Mouse (Mus musculus): ENCODE measurements around the gene Deup1.

The Deup1 gene

GRCm38 (mm10) chr9:15533336-15534070 lies 94.2 kb downstream of the Deup1 start:
- no peak for DNase-seq (ENCODE audit: extremely low spot score, low spot score)

- DNase-seq (ENCODE audit: extremely low spot score, low spot score) = no peak
Measured at GRCm38 (mm10) chr9:15531204-15531603, 96.5 kb downstream of the Deup1 start.

GRCm38 (mm10) chr9:15529965-15530320 lies 97.8 kb downstream of the Deup1 start:
- DNase-seq (ENCODE audit: extremely low spot score, low spot score) = no peak

- DNase-seq (ENCODE audit: extremely low spot score, low spot score) = no peak
Measured at GRCm38 (mm10) chr9:15529275-15529964, 98.3 kb downstream of the Deup1 start.

DNA sequence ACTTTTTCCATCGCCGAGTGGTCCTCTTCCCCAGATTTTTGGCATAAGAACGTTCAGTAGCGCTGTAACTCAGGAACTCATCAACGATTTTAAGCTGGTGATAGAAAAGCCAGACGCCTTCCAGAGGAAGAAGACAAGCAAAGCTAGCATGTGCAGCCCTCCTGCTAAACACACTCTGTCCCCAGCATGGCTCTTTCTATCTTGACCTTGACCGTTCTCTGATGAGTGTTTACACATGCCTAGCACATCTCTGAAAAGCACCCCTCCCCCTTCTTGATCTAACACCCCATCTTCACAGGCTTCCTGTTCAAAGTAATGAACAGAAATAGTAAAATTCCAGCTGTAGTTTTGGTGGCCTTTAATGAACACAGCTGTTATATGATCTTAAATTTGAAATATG lies 99.4 kb downstream of the Deup1 start:
- no peak for DNase-seq (ENCODE audit: extremely low spot score, low spot score)

DNA sequence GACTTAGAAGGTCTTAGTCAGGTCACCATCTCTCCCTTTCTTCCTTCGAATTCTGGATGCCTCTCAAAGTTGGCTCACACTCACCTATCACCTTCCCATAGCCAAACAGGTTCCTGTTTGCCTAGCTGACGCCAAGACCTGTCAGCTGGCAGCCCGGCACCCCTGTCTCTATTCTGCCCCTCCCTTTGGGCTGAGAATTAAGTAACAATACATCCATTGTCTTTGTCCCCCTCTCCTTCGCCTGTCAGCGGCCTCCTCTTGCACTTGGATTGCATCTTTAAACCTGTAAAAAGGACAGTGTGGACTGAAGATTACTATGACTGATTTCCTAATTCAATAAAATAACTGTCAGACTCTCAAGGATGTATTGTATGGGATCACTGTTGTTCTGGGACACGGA lies 99.9 kb downstream of the Deup1 start:
- DNase-seq (ENCODE audit: extremely low spot score, low spot score) = no peak

DNA sequence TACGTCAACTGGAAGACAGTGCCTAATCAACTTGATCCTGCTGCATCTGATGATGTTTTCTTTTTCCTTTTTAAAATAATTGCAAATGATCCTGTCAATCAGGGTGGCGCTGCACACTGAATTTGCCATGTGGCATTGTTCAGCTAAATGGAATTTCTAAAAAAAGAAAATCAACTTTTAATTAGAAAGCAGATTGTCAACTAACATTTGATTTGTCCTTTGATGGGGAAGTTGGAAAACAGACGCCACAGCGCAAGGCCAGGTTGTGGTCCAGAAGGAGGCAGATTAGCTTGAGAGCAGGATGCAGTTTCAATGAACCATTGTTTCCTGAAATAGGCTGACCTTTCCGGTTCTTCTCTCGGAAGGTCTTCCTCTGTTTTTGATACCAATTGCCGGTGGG lies 101.2 kb downstream of the Deup1 start:
- DNase-seq (ENCODE audit: extremely low spot score, low spot score) = no peak

DNA sequence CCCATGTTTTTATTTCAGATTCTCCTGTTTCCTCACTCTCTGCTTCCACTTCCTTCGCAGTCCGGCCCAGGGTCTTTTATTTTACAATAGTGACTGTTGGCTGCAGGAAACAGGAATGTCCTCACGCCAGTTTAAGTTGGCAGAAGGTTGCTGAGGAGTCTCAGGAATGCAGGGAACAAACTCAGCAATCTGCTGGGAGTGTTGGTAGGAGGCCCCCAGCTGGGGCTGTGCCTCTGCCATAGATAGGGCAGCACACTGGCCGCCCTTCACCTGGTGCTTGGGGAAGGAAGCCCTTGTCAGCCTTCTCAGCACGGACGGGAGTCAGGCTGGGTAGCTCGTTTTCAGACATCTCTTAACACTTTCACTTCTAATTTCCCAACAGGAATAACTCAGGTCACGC lies 102.5 kb downstream of the Deup1 start:
- no peak for DNase-seq (ENCODE audit: extremely low spot score, low spot score)

- no peak for DNase-seq (ENCODE audit: extremely low spot score, low spot score)
Measured at GRCm38 (mm10) chr9:15523646-15524045, 104.1 kb downstream of the Deup1 start.

DNA sequence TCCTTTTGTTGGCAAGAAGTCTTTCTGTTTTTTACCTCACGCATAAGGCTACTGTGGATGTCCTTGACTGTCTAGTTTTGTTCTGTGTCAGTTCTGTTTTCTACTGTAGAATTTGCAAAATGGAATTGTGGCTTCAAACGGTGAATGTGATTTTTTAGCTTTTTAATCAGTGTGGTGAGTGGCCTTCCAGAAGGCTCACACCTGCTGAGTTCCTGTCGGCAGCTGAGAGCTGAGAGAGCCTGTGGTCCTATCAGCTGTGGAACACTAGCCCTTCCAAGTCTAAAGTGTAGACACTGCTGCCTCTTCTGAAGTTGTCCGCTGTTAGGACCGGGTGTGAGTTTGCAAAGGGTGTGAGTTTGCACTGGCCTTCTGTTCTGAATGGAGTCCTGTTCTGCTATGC lies 104.8 kb downstream of the Deup1 start:
- no peak for DNase-seq (ENCODE audit: extremely low spot score, low spot score)

DNA sequence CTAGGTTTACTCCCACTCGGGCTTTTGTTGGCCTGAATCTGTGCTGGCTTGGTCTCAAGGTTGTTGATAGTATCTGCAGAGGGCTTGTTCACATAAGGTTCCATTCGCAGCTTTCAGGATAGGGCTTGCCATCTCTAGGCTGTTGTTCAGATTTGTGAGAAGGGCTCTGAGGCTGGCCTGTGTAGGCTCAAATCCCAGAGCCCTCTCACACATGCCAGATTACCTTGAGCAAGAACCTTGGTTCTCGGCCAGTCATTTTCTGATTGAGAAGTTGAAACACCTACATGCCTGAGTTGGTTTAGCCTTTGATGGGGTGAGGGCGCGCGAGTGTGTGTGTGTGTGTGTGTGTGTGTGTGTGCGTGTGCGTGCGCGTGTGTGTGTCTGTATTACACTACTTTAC lies 105.4 kb downstream of the Deup1 start:
- no peak for DNase-seq (ENCODE audit: extremely low spot score, low spot score)

GRCm38 (mm10) chr9:15517979-15518378 lies 109.8 kb downstream of the Deup1 start:
- no peak for DNase-seq (ENCODE audit: extremely low spot score, low spot score)

DNA sequence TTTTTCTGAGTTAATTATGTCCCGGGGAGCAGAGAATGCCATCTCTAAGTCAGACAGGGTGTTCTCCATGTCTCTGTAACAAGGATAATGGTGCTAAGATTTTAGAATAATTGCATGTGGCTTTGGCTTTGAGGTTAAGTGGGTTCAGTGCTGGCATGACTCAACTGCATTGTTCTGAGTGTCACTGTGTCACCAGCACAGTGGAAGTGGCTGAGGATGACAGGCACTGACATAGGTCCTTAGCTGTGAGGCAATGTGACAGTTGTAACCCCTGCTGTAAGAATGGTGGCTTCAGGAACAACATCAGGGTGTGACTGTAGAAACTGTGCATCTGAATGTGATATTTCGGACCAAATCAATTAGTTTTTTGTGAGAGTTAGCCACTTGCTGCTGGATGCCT lies 111.7 kb downstream of the Deup1 start:
- DNase-seq (ENCODE audit: extremely low spot score, low spot score) = no peak

DNA sequence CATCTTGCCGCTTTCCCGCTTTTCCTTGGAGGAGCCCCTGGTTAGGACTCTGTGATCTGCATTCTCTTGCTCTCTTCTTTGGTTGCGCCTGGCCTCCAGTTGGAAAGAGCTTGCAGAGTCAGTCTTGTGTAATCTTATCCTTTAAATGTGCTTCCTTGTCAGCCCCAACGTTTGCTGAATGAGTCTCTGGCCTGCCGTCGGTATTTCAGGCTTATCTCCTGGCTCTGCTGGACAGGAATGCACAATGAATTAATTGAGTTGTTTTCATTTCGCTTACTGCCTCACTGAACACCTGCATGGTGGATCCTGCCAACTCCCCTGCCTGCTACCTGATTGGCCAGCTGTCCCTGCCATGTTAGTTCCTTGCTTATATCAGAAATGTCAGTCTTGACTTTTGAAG lies 114.8 kb downstream of the Deup1 start:
- DNase-seq (ENCODE audit: extremely low spot score, low spot score) = no peak

DNA sequence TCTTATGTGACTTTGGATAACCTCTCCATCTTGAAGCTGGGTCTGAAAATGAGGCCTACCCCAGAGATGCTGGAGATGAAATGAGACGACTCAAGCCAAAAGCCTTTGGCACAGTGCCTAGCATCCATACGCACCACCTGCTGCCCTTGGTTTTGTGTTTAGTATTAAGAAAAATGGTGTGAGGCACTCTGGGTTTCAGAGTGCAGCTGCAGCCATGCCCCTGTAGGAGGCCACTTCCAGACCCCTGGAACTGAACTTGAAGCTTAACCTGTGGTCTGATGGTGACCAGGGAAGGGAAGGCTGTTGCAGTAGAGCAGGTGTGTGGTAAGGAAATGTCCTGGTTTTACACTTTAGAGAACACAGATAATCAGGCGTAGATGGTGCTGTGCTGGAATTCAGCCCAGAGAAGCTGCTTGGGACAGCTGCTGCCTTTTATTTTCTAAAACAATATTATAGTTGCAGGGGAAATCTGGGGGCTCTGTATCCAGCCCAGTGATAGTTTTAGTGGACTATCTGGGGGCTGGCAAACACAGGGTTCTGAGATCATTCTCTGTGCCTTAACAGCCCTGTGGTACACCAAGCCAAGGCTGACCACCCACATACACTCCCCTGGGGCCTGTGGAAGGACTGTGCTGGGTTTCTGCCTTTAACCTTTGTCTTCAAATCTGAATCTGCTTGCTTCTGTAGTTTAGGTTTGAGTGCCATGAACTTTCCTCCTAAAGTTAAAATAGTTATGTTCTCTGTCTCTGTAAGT lies 117.0 kb downstream of the Deup1 start:
- no peak for DNase-seq (ENCODE audit: extremely low spot score, low spot score)

Measured in neural tube, embryonic 10.5 days (tissue).